Mouse (Mus musculus) hindbrain, embryonic 10.5 days (tissue): ENCODE results near the gene Tmem59. TPM values are rescaled to one million over a fixed set of nuclear protein-coding genes. Genes with fewer than 3 reads are reported as not detected.
A peak's percentile ranks its signal among the peaks of the same experiment; 100 is the strongest.

Experiments
- DNase-seq: peaks from one replicate; pipeline ENCODE4 v3.0.0-alpha.2; 2017; ENCODE audit warnings: low spot score
- H3K27ac ChIP-seq: fragments of 300-500 bp; sonication (generic); 2 replicates; pipeline ENCODE4 v1.5.1; 2016; ENCODE audit warnings: mild to moderate bottlenecking, moderate library complexity
- H3K27me3 ChIP-seq: fragments of 300-500 bp; sonication (generic); 2 replicates; pipeline ENCODE4 v1.6.1; 2016; ENCODE audit warnings: mild to moderate bottlenecking; ENCODE audit not compliant: poor library complexity, insufficient read depth, severe bottlenecking
- H3K36me3 ChIP-seq: fragments of 300-500 bp; sonication (generic); 2 replicates; pipeline ENCODE4 v1.6.1; 2016; ENCODE audit warnings: mild to moderate bottlenecking, moderate library complexity
- H3K4me1 ChIP-seq: fragments of 300-500 bp; sonication (generic); replicated peaks from 2 replicates; pipeline ENCODE4 v1.6.1; 2016; ENCODE audit warnings: mild to moderate bottlenecking
- H3K4me3 ChIP-seq: fragments of 300-500 bp; sonication (generic); 2 replicates; pipeline ENCODE4 v1.5.1; 2016; ENCODE audit warnings: mild to moderate bottlenecking, moderate library complexity
- H3K9me3 ChIP-seq: fragments of 300-500 bp; sonication (generic); 2 replicates; pipeline ENCODE4 v1.6.1; 2016; ENCODE audit warnings: mild to moderate bottlenecking, moderate library complexity
- WGBS: fragments of 180-500 bp; shearing (Covaris S2); methylation state at CpG from one replicate; pipeline ENCODE4 v1.1.7; 2016; 5-methylcytosine and 5-hydroxymethylcytosine counted together
- polyA plus RNA-seq: library from polyadenylated mRNA; unstranded; fragments of >200 nt; fragmentation: Nextera tagmentation; extraction: Ambion mirVana; gene quantifications from 2 replicates; pipeline ENCODE4 v1.2.1, GENCODE M21; 2016

The Tmem59 gene
- polyA plus RNA-seq, 1 experiment from 2014 or later, result 340 TPM

DNA sequence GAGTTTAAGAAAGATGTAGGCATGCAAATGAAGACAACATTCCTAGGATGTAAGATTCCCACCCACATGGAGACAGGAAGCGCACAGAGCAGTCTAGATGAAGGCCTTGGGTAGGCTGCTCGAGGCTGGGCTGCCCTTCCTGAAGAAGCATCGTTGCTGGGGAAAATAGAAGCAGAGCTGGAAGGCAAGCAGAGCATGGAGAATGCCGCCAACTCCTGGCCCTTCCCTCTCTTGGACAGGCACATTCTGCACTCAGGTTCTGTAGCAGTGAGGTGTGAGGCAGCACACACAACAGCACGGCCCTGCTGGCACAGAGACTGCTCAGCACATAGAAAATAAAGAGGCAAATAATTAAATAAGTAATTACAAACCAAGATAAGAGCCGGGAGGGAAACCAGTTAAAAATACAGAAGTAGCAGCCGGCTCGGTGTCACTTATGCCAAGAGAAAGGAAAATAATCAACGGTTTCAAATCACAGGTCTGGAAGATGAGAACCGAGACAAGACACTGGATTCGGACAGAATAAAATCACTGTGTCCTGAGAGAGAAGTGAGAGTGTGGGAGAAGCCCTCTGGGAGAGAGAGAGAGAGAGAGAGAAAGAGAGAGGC is 18.9 kb upstream of the Tmem59 start:
- H3K36me3 ChIP-seq, result peaks cover 70% of the 10 kb centered on the region

DNA sequence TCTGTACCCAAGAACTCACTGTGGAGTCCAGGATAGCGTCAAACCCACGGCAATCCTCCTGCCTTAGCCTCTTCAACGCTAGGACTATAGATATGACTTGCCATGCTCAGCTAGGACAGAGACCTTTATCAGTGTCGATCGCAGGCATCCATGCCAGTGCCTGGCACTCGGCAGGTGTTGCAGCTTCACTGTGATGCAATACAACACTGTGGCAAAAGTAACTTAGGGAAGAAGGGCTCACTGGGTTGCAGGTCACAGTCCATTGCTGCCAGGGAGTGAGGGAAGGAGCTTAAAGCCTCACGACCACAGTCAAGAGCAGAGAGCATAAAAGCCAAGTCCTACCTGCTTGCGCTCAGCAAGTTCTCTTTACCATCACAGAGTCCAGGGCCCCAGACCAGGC is 18.0 kb upstream of the Tmem59 start:
- Histone ChIP-seq H3K27ac (no peak overlapping the region), H3K27me3 (no peaks in the 10 kb centered on the region), H3K9me3 (no peaks in the 10 kb centered on the region), H3K4me3 (no peak overlapping the region), H3K4me1 (peaks cover 6% of the 10 kb centered on the region), H3K36me3 (peaks cover 68% of the 10 kb centered on the region)
- no peak for DNase-seq
- 93% methylated on average over 8 of the region's 8 CpGs for WGBS

More for the DNA sequence above, 18.9 kb upstream of the Tmem59 start:
- Histone ChIP-seq H3K4me3 (no peak overlapping the region), H3K27me3 (no peaks in the 10 kb centered on the region), H3K9me3 (no peaks in the 10 kb centered on the region), H3K27ac (no peak overlapping the region), H3K4me1 (peaks cover 1% of the 10 kb centered on the region)
- DNase-seq, result no peak
- 89% methylated on average over 11 of the region's 11 CpGs for WGBS

GRCm38 (mm10) chr4:107163341-107163740 is 14.9 kb upstream of the Tmem59 start:
- no peaks in the 10 kb centered on the region for H3K27me3 ChIP-seq
- WGBS, result 89% methylated on average over 10 of the region's 10 CpGs
- H3K9me3 ChIP-seq, result no peaks in the 10 kb centered on the region
- H3K4me1 ChIP-seq, result peaks cover 6% of the 10 kb centered on the region
- H3K36me3 ChIP-seq, result peaks cover 52% of the 10 kb centered on the region
- H3K4me3 ChIP-seq, result no peak overlapping the region
- DNase-seq, result no peak
- no peak overlapping the region for H3K27ac ChIP-seq

- H3K4me3 ChIP-seq, result no peak overlapping the region
- H3K27ac ChIP-seq, result no peak overlapping the region
- 46% methylated on average over 9 of the region's 9 CpGs for WGBS
- peak; percentile 64 for DNase-seq
- H3K4me1 ChIP-seq, result peaks cover 6% of the 10 kb centered on the region
- no peaks in the 10 kb centered on the region for H3K9me3 ChIP-seq
- no peaks in the 10 kb centered on the region for H3K27me3 ChIP-seq
- H3K36me3 ChIP-seq, result peaks cover 50% of the 10 kb centered on the region
These were observed 14.2 kb upstream of the Tmem59 start for GRCm38 (mm10) chr4:107163756-107164587.

DNA sequence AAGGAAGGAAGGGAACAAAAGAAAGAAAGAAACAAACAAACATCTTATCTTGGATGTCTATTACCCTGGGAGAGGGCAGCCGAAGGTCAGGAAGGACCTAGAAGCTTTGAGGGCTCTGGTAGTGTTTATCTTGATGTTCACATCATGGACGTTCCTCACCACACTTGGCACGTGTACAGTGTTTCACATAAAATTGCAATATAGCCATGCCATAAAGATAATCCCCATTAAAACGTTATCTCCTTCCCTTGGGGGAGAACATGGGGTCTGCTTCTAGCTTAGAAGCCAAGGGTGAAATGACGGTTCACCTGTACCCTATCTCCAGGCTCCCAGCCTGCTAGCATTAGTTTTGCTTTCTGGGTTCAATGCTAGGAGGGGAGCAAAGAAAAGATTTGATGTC is 11.5 kb upstream of the Tmem59 start:
- H3K4me1 ChIP-seq, result peaks cover 6% of the 10 kb centered on the region
- WGBS, result 87% methylated on average over 5 of the region's 5 CpGs
- no peak for DNase-seq
- H3K4me3 ChIP-seq, result no peak overlapping the region
- H3K36me3 ChIP-seq, result peaks cover 45% of the 10 kb centered on the region
- no peaks in the 10 kb centered on the region for H3K9me3 ChIP-seq
- H3K27me3 ChIP-seq, result no peaks in the 10 kb centered on the region
- H3K27ac ChIP-seq, result no peak overlapping the region

GRCm38 (mm10) chr4:107167798-107168197 is 10.4 kb upstream of the Tmem59 start:
- Histone ChIP-seq H3K4me3 (no peak overlapping the region), H3K36me3 (peaks cover 54% of the 10 kb centered on the region), H3K27ac (no peak overlapping the region), H3K27me3 (no peaks in the 10 kb centered on the region), H3K4me1 (peaks cover 6% of the 10 kb centered on the region), H3K9me3 (no peaks in the 10 kb centered on the region)
- no peak for DNase-seq
- WGBS, result 93% methylated on average over 5 of the region's 5 CpGs

DNA sequence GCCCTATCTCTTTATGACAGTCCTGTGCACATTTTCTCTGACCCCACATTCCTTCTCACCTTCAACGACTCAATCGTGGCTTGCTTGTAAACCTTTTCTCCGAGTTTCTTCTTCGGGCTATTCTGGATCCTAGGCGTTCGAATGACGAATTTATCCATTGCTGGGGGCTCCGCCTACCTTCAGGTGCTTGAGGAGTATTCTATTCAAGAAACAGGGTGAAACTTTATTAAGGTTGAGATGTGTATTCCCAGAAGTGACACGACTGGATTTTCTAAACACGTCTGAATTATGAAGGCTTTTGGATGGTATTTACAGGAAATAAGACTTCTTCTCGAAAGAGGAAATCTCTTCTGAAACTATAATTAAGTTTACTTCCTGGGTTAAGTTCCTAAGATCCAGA is 693 bp upstream of the Tmem59 start:
- peaks cover 37% of the 10 kb centered on the region for H3K36me3 ChIP-seq
- DNase-seq, result no peak
- H3K27ac ChIP-seq, result peak overlapping the region; percentile 98
- WGBS, result 57% methylated on average over 11 of the region's 11 CpGs
- no peaks in the 10 kb centered on the region for H3K9me3 ChIP-seq
- H3K4me1 ChIP-seq, result peaks cover 33% of the 10 kb centered on the region
- peak overlapping the region; percentile 99 for H3K4me3 ChIP-seq
- no peaks in the 10 kb centered on the region for H3K27me3 ChIP-seq

- no peaks in the 10 kb centered on the region for H3K27me3 ChIP-seq
- H3K4me1 ChIP-seq, result peaks cover 39% of the 10 kb centered on the region
- H3K27ac ChIP-seq, result peak within 1 kb of the TSS; percentile 98
- H3K9me3 ChIP-seq, result no peaks in the 10 kb centered on the region
- H3K36me3 ChIP-seq, result peaks cover 23% of the 10 kb centered on the region
- H3K4me3 ChIP-seq, result peak within 1 kb of the TSS; percentile 99
- DNase-seq, result peak; percentile 69
- WGBS, result under 1% methylated on average over 47 of the region's 47 CpGs
These were observed 761 bp downstream of the Tmem59 start, which contains the start of gene Tceanc2 for GRCm38 (mm10) chr4:107178830-107179490. Gene Tceanc2 (minus strand): TSS chr4:107179116.

DNA sequence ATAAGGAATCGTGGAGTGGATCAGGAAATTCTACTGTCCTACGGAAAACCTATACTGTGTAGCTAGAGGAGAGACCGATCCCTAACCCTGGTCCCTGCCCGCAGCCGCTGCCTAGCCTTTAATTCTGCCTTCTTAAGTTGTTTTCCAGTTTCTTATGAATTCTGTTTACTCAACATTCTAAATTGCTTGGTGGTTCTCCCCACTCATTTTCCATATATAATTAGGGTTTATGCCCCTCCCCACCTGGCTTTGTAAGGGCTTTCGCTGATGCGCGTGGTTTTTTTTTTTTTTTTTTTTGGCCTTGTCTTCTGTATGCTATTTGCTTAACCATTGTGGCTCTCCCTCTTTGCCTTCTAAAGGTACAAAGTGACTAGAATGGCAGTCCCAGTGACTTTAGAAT is 1.4 kb downstream of the Tmem59 start:
- Histone ChIP-seq H3K27ac (peak overlapping the region; percentile 98), H3K27me3 (no peaks in the 10 kb centered on the region), H3K36me3 (peaks cover 18% of the 10 kb centered on the region), H3K4me3 (peak overlapping the region; percentile 99), H3K4me1 (peaks cover 39% of the 10 kb centered on the region), H3K9me3 (no peaks in the 10 kb centered on the region)
- 7% methylated on average over 8 of the region's 8 CpGs for WGBS
- DNase-seq, result no peak

GRCm38 (mm10) chr4:107180746-107181145 is 2.5 kb downstream of the Tmem59 start:
- no peaks in the 10 kb centered on the region for H3K27me3 ChIP-seq
- no peak overlapping the region for H3K27ac ChIP-seq
- peaks cover 9% of the 10 kb centered on the region for H3K36me3 ChIP-seq
- H3K4me1 ChIP-seq, result peaks cover 39% of the 10 kb centered on the region
- H3K9me3 ChIP-seq, result no peaks in the 10 kb centered on the region
- H3K4me3 ChIP-seq, result peak overlapping the region; percentile 99; the same call in 1 of the 2 replicates
- no peak for DNase-seq

GRCm38 (mm10) chr4:107181866-107182265 is 3.7 kb downstream of the Tmem59 start:
- no peak for DNase-seq
- Histone ChIP-seq H3K27me3 (no peaks in the 10 kb centered on the region), H3K27ac (no peak overlapping the region), H3K9me3 (no peaks in the 10 kb centered on the region), H3K4me3 (no peak overlapping the region), H3K4me1 (peaks cover 39% of the 10 kb centered on the region), H3K36me3 (peaks cover 13% of the 10 kb centered on the region)
- WGBS, result 92% methylated on average over 6 of the region's 6 CpGs

DNA sequence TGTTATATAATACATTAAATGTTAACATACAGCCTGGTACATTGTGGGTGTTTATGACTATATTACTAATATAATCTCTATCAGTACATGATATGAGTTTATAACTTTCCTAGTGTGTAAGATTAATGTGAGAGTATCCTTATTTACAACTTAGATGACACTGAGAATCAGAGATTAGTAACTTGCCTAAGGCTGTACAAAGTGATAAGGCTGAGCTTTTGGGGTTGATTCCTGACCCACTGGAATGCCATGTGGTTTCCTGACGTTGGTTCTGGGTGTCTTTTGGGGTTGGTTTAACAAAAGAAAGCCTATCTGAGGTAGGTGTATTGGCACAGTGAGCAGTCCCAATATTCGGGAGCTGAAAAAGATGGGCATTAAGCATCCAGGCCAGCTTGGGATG is 4.6 kb downstream of the Tmem59 start:
- H3K27ac ChIP-seq, result no peak overlapping the region
- WGBS, result 71% methylated on average over 2 of the region's 2 CpGs
- no peak for DNase-seq
- H3K4me1 ChIP-seq, result peaks cover 29% of the 10 kb centered on the region
- no peaks in the 10 kb centered on the region for H3K9me3 ChIP-seq
- no peak overlapping the region for H3K4me3 ChIP-seq
- H3K36me3 ChIP-seq, result peaks cover 22% of the 10 kb centered on the region
- H3K27me3 ChIP-seq, result no peaks in the 10 kb centered on the region

DNA sequence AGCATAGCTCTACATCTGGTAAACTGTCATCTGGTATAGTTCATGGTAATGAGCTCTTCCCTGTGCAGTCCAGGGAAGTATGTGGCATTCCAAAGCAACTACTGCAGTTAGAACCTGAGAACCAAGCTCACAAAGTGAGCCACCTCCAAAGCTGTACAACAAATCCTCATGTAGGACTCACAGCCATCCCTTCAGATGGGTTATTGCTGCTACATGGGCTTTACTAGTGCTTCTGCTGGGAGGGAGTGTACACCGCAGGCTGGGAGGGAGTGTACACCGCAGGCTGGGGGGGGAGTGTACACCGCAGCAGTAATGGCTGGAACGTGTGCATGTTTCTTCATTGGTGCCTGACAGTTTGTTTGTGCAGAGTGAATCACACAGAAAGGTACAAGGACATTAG is 5.0 kb downstream of the Tmem59 start:
- no peak overlapping the region for H3K27ac ChIP-seq
- H3K4me1 ChIP-seq, result peaks cover 28% of the 10 kb centered on the region
- H3K4me3 ChIP-seq, result no peak overlapping the region
- no peaks in the 10 kb centered on the region for H3K27me3 ChIP-seq
- peaks cover 26% of the 10 kb centered on the region for H3K36me3 ChIP-seq
- 94% methylated on average over 4 of the region's 4 CpGs for WGBS
- no peaks in the 10 kb centered on the region for H3K9me3 ChIP-seq
- DNase-seq, result no peak
